Mouse (Mus musculus): ENCODE results near the gene Gid8.
"Not testable (repeated sequence)": the region's sequence is repeated elsewhere in the genome, so short reads cannot be mapped to it uniquely, and the experiment has no call there.

The Gid8 gene

DNA sequence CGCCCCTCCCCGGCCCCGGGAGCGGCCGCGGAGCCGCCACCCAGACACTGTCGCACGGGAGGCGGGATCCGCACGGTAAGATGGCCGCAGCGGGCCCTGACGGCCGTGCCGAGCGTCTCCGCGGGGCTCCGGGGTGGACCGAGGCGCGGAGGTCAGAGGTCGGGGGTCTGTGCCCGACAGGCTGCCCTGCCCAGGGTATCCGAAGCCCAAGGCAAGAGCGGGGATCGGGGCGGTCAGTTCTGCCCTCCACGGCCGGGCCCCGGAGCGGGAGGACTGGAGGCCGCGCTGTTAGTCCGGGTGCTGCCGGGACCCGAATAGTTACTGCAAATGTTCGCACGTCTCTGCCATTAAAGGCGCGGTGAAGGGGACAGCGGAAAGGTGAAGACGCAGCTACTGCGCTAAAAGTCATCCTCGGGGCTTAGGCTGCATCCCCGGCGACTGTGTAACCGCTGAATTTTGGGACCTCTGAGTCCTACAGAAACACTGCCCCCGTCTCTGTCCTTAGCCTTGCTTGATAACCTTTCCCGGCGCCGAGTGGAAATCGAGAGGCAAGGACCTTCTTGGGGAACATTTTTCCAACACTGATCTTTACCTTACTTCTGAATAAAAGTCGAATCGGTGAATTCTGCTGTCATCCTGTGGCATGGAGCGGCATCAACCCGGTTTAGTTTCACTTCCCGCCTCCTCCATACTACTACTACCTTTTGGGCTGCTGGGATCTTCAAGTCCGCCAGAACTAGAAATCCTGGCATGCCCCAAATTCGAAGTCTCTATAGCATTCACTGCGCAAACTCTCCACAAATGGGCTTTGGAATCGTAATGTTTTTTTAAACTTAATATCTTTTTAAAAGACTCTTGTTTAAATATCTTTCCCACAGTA is 599 bp downstream of the Gid8 start:
- DNase-seq, result no peak

DNA sequence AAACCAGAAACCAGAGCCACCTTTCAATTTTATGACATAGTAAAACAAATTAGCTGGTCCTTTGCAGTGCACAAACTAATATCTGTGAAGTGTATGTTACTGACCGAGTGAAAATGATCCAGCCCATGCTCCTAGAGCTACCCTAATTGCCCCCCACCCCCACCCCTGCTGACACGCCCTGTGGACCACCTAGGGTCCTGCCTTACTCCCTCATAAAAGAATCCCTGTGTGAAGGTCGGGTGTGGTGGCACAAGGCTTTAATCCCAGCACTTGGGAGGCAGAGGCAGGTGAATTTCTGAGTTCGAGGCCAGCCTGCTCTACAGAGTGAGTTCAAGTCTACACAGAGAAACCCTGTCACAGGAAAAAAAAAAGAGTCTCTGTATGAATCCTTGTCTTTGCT is 1.6 kb downstream of the Gid8 start:
- DNase-seq, result no peak

DNA sequence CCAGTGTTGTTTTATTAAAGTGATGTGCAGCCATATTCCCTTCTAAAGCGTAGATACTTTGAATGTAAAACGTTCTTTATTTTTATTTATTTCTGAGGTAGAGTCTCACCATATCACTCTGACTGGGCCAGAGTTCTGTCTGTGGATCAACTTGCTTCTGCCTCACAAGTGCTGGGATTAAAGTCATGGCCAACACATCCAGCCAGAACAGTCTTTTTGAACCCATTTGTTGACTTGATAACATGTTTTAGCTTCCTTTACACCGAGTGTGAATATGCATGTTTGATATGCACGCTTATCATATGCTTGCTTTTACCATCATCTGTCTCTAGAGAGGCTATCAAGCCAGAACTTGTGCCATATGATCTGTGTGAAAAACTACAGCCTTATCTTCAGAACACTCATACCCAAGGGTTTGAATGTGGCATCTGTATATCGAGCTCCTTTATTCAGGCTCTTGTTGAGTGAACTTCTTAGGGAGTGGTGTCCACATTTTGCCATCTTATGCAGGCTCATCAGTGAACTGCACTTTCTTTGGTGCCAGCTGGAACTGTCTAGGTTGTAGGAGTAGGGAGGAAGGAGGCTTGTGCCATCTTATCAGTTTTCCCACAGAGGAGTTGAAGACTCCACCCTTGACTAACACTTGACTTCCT is 2.2 kb downstream of the Gid8 start:
- DNase-seq, result no peak

DNA sequence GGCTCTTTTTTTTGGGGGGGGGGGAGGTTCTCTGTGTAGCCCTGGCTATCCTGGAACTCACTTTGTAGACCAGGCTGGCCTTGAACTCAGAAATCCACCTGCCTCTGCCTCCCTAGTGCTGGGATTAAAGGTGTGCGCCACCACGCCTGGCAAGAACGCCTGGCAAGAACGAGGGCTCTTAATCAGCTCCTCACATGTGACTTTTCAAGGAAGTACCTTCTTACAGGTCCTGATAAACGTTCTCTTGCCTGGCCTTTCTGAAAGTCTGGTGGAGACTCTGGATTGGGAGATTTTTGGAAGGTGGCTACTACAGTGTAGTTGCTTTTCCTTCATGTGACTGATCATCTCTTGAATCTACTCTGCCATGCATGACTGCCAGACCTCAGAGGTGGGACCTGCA is 12.8 kb downstream of the Gid8 start:
- DNase-seq, result not testable (repeated sequence)

DNA sequence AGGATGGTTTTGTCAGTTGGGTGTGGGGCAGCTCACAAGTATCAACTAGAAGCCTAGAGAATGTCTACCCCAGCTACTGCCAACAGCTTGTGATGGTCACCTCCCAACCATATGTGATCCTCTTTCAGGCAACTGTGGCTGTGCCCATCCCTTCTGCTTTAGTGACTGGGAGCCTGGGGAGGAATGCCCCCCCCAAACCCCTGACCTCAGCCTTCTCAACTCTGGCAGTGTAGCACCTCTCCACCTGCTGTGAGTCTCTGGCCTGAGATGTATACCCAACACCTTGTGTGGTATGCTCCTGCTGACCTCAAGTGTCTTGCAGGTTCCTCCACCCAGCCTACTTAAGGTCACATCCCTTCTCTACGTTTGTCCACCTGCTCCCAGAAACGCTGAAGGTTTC is 13.9 kb downstream of the Gid8 start:
- DNase-seq, result no peak

DNA sequence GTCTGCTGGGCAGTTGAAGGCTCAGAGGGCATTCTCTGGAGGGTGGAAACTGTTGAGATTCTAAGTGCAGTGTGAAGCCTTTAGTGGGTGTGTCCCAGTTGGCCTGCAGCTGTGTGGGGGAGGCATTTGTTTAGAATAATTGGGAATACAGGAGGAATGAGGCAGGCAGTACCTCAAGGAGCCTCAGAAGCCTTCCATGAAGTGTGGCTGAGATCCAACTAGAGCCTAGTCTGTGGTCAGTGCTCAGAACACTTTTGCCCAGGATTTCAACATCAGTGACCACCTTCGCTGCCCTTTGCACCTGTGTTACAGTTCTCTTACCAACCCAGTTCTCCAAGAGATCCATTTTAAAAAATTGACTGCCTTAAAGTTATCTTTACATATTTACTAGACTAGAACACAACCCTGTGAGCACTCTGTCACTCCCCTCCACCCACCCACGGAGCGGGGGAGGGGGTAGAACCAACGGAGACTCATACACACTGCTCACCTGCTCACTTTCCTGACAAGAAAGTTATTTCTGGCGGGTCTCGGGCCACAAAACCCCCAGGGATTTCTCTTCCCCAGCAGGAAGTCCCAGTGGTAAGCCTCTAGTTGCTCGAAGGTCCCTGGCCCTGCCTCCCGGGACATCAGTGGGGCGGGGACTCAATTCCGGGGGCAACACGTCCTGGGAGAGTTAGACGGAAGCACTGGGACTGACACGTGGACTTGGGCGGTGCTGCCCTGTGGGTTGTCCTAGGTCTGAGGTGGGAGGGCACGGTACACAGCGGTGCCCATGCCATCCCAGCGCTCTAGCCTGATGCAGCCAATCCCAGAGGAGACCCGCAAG is 14.9 kb downstream of the Gid8 start, which contains the start of gene Slc17a9:
Gene Slc17a9, plus strand, starts transcription at position 679 of the 829 bp plus-strand sequence.
- DNase-seq, result no peak

DNA sequence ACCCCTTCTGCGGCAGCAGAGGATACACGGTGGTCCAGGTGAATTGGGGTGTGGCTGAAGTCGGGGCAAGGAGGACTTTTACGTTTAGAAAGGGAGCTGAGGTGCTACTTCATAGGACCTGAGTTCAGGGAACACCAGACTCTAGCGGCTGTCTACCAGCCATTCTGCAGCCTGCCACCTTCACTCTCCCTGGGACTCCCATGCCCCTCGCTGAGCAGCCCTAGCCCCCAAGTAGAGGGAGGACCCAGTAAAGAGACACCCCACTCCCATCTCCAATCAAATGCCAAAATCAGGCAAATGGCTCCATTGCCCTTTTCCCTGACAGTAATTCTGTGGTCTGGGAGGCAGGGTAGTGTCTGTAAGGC is 15.5 kb downstream of the Gid8 start:
- no peak for DNase-seq

DNA sequence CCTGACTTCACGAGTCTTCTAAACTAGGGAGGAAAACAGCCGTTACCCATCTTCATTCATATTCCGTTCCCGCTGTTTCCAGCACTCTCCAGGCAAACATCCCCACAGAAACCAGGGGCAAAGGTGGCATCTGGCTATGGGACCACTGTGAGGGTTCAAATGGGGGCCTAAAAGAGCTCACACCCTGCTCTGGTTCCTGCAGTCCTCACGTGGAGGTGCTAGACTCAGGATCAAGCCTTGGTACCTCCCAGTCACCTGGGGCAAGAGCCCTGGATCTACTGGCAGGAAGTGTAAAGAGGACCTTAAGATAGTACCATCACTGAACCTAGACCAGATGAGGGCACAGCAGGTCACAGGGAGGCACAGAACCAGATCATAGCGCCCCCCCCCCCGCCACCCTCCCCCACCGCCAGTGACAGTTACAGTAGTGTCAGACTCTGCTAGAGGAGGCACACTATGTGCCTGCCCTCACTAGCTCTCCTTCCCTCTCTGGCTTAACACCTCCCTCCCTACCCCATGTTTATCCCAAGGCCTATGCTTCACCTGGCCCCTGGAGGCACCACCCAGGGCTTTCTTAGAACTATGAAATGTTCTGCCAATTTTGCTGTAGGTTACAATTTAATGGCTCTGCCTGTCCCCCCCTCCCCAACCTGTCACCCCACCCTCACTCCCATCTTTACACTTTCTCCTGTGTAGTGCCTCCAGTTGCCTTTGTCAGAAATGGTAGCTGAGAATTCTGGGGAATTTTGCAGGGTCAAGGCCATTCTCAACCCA is 16.1 kb downstream of the Gid8 start:
- no peak for DNase-seq

DNA sequence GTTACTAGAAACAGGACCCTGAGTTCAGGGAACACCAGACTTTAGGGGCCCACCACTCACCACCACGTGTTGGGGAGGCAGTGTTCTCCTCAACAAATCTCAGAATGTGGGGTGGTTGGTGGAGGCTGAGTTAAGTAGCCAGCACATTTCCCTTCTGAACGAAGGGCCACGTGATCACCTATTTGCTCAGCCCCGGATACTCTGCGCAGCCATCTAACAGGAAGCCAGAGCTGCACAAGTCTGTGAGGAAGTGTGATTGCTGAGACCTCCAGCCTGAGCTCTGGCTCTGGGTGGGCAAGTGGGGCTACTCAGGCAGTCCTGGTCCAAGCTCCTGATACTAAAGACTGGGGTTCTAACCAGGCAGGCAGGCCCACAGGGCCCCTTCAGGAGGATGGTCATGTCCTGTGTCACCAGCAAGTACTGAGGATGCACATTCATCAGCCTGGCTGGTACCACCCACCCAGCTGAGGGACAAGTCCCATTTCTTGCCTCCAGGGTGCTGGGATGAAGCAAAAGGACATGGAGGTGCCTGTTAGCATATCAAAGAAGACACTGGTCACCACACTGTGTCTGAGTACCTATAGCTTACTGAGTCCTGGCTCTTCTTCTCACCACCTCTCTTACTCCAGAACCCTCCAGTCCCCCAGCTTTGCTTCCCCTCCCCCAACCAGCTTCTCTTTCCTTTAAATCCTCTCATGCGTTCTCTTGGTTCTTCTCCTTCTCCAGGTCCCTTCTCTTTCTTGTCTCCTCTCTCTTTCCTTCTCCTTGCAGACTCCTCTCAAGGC is 16.9 kb downstream of the Gid8 start:
- no peak for DNase-seq

DNA sequence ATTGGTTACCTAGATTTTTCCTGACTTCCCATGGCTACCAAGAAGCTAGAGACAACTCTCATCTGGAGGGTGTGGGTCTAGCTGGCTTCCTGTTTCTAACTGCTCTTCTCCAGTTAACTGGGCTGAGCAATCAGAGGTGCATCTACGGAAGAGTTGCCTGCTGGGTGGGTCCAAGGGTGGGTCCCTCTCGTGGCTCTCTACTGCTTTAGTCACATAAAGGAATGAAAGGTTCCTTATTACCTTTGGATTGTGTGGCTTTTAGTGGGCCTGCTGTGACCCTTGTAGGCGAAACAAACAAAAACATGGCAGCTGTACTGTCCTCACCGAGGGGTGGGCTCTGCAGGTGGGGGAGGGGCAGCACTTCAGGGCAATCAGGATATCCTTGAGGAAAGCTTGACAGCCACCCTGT is 17.7 kb downstream of the Gid8 start:
- peak; percentile 1 for DNase-seq

DNA sequence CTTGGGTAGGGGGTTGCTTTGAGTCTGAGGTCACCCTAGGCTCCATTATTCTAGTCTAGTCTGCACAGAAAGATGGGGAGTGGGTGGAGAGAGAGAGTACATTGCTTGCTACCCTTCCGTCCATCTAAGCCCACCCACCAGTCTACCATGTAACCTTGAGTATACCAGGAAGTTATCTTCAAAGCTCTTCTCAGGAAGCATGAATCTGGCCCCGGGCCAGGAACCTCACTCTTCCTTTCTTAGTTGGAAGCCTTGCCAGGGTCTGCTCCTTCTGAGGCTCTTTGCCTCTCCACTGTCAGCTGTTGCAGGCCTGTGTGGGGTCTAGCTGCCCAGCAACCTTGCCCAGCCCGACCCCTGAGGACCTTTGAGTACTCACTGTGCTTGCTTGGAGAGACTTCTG is 21.1 kb downstream of the Gid8 start:
- no peak for DNase-seq

DNA sequence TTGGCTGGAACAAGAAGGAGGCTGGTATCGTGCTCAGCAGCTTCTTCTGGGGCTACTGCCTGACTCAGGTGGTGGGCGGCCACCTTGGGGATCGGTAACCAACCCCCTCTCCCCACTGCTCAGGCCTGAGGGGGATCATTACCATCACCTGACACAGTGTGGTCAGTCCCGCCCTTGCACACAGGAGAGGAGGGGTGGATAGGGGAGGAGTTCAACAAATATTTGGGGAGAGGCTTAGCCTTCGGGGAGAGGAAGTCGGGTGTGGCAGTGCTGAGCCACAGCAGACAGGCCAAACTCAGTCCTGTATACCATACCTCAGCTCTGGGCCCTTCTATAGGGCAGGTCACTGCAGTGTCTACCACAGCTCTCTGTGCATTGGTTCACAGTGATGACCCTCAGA is 22.1 kb downstream of the Gid8 start:
- no peak for DNase-seq

DNA sequence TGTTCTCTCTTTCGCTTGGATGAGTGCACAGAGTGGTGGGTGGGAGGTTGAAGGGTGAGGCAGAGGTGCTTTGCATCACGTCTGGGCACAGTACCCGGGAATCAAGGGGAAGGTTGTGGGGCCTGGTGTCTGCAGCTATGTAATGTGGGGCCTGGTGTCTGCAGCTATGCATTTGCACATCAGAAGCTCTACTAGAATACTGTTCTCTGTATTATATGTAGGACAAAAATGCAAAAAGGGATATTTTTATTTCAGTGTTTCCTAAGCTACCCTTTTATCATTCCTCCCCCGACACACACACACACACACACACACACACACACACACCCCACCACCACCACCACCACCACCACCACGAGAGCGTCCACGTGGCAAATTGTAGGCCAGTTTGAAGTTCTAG is 25.3 kb downstream of the Gid8 start:
- DNase-seq, result no peak

DNA sequence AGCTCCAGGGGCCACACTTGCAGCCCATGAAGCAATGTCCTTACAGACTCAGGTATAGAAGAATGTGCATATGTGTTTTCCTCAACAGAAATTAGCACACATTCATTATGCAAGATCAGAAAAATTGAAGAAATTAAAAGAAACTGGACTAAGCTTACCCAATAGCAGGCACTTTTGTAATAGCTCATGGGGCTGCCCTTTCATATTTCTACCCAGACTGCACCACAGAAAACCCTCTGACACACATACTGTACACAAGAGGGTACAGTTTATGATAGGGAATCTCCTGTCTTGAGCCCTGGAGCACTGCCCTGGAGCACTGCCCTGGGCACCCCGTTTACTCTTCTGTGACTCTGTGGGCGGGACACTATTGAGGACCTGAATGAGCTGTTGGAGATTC is 28.1 kb downstream of the Gid8 start:
- DNase-seq, result no peak

DNA sequence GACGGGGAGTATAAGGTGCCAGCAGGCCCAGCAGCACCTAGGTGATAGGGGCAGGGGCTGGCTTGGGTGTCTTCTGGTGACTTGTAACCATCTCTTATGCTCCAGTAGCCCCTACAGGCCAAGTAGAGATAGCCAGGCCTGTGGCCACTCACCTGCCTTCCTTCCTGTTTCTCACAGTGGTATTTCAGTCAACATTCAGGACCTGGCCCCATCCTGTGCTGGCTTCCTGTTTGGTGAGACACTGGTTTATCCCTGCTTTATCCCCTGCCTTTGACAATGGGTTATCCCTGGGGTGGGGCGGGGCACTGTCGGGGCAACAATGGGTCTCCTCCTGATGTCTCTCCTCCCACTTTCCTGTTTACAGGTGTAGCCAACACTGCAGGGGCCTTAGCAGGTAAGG is 30.4 kb downstream of the Gid8 start:
- no peak for DNase-seq

DNA sequence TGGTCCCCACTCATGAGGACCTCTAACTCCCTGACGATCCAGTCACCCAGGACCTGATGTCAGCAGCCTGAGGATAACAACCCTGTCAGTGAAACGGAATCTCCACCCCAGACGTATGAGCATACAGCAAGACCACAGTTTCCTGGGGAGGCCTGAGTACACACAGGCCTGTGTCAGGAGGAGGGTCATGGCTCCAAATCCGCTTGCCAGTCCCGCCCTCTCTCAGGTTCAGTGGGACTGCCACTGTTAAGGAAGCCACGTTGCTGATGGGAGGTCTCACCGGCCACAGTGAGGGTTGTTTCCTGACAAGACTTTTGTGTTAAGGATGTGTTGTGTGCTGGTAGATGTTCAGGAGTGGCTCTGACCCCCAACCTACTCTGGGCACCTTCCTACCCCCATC is 31.5 kb downstream of the Gid8 start:
- no peak for DNase-seq

DNA sequence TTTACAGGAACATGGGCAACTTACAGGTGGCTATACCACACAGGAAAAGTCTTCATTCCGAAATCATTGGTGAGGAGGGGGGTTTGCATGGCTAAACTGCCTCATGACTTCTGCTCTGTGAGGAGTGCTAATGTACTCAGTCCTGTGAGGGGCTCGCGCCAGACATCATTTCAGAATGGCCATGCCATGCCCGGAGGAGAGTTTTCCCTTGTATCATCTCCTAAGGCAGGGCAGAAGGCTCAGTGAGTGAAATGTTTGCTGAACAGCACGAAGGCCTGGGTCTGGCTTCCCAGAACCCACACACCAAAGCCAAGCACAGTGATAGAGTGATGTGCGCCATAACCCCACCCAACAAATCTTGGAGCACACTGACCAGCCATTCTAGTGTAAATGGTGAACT is 32.9 kb downstream of the Gid8 start:
- DNase-seq, result no peak

DNA sequence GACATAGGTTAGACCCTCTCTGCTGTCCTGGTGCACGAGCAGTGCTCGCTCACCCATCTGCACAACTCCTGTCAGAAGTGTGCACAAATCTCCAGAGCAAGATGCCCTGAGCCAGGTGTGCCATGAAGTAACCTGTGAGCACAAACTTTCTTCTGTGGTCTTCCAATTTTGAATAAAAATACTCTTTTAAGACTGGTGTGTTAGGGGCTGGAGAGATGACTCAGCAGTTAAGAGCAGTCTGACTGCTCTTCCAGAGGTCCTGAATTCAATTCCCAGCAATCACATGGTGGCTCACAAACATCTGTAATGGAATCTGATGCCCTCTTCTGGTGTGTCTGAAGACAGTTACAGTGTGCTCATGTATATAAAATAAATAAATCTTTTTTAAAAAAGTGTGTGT is 33.4 kb downstream of the Gid8 start:
- no peak for DNase-seq

DNA sequence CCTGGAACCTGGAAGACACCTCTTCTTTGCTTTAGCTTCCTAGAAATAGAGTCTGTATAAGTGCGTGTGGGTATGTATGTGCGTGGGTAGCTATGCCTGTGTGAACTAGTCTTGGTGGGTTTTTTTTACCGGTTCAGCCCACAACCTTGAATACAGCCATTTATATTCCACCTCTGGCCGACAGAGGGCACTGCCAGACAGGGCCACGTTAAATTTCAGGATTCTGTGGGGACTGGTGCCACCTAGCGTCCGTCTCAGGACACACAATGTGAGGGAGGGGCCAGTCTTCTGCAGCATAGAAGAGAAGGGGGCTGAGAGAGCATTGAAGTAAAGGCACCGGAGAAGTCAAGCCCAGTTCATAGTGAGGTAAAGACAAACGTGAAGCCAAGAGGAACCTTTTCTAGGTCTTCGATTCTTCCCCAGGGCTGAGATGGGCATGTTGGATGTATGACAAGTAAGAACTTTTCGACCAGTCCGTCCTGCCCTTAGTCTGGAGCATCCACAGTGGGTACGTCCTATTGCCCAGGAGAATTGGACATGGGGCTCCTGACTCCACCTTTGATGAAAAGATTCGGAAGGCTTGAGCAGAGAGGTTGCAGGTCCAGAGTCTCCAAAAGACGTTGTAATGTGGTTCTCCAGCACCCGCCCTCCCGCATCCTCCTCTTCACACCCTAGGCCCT is 35.5 kb downstream of the Gid8 start:
- peak; percentile 74 for DNase-seq

DNA sequence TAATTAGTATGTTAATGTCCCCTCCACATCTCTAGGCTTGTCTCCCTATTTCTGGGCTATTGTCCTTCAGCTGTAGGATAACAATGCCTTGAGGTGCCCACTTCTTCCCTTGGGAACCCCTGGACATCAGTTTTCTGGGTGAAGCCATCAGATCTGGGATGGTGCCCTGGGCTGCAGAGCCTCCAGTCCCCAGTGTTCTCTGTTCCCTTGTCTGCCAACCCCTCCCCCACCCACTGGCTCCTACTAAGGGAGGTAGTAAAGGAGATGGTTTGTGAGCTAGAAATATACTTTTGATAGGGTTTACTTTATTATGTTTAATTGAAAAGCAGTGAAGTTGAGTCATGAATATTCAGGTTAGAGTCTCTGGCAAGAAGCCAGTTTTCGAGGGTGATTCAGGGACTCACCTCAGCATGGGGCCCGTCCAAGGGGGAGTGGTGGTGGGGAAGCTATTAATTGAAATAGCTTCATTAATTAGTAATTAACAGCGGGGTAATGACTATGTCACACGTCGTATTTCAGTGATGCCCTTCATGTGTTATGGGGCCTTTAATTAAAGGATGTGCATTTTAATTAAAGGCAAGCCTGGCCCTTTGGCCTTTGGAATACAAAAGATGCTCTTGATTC is 36.8 kb downstream of the Gid8 start:
- DNase-seq, result no peak

DNA sequence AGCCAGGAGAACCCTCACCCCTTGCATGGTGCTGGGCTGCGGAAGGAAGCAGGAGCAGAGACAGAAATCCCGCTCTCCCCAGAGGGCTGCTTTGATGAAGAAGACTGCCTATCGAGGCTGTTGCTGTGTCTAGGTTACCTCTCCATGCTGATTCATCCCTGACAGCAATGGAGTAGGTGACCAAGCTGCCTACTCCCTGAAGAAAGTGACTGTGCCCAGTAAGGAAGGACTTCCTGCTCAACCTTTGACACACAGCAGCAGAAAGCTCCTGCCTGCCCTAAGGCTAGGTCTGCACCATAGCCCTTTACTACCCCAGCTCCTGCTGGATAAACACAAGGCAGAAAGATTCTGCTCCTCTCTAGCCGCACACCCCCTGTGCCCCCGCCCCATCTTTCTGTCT is 39.0 kb downstream of the Gid8 start:
- DNase-seq, result no peak
